Mouse (Mus musculus) monocyte, adult 59 days (primary cell): Measurements from ENCODE around the gene Arpc3. TPM values are rescaled to one million over a fixed set of nuclear protein-coding genes. Genes with fewer than 3 reads are reported as not detected.

ENCODE experiments used
- total RNA-seq, 2 experiments: library from RNA; stranded (reverse); gene quantifications; one replicate each; pipeline ENCODE4 v1.2.4; 2023

The Arpc3 gene
- 100 to 1,000 TPM; 641 to 699 TPM for total RNA-seq

DNA sequence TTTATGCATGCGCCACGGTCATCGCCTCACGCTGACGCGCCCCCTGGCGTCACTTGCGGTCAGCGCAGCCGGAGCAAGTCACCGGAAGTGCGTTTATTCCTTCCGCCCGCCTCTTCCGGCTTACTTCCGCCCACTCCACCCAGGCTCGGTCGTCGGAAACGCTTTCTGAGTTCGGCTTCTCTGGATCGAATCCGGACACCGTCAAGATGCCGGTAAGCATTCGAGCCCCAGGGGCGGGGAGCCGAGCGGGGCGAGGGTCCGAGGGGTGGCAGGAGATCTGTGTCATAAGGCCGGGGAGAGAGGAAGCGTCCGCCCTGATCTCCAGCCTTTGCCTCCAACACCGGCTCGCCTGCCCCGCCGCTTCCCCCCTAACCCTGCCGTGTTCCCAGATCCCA is at the start of gene Arpc3:
Gene Arpc3, plus strand, starts transcription at position 93 of the 395 bp plus-strand sequence.

DNA sequence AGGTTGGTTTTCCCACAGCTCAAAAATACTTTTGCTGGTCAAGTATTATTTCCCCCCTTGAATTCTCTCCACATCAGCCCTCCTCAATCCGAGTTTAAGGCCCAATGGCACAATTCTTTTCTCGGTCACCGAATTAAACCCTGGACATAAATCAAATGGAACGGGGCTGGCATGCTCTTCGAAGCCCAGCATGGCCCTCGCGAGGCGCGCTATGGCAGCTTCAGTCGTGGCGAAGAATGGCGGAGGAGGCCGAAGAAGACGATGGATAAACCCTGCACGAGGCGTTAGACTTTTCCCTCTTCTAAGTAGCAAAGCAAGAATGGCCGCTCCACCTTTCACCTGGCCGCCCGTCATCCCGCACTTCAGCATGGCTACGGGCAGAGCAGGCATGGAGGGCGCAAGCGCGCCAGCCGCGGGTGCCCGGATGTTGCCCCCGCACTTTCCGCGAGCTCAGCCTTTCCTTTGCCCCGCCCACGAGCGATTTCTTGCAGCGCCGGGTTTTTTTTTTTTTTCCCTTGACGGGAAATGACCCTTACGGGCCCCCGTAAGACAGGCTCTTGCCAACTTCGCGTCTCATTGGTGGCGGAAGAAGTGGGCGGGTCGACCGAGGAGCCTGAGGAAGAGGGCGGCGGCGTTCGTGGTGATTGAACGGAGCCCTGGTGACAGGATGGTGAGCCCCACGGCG is 37.7 kb upstream of the Arpc3 start, which contains the start of the genes Rad9b and Vps29:
Gene Rad9b, minus strand, starts transcription at position 427 of the 685 bp plus-strand sequence.
Gene Vps29, plus strand, starts transcription at position 563 of the 685 bp plus-strand sequence.

DNA sequence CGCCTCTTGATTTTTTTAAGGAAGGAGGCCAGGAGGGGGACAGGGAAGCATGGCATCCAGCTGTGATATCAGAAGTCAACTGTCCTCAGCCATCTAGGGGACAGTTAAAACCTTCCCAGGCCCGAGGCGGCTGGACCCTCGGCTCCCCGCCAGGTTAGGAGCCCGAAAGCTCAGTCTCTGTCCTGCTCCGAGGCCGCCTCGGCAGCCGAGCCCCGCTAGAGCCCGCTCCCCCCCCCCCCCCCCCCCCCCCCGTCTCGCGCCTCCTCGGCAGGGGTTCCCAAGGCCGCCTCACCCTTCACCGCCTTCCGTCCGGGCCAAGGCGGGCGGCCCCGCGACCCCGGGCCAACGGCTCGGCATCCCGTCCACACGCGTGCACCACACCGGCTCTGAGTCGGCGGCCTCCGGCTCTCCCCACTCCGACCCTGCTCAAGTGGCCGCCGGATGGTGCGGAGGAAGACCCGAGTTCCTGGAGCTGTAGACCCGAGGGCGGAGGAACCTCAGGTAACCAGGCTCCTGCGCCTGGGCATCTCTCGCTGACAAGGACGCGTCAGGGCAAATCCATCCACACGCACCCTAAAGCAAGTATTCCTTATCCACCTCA is 20.0 kb upstream of the Arpc3 start, which contains the start of gene Gpn3:
Gene Gpn3, plus strand, starts transcription at position 286 of the 601 bp plus-strand sequence.

DNA sequence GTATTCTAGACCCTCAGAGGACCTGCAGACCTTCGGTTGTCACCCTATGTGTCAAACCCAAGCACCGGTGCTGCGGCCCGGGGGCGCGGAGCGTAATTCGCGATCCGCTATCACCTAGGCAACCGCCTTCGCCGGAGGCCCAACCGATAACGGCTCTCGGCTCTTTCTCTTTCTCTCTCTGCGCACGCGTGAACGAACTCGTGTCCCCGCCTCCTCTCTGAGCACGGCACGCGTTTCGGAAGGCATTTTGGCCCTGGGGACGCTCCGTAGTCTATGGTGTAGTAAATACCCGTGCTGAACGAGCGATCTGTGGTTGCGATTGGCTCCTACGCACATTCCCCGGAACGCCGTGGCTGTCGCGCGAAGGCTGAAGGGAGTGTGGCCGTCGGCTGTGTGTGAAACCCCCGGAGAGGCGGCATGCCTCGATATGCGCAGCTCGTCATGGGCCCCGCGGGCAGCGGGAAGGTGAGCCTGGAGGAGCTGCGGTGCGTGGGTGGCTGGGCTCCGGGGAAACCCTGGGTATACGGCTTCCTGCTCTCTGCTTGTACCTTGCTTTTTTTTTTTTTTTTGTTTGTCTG is 19.4 kb upstream of the Arpc3 start, which contains the start of gene Fam216a:
Gene Fam216a, minus strand, starts transcription at position 173 of the 578 bp plus-strand sequence.

DNA sequence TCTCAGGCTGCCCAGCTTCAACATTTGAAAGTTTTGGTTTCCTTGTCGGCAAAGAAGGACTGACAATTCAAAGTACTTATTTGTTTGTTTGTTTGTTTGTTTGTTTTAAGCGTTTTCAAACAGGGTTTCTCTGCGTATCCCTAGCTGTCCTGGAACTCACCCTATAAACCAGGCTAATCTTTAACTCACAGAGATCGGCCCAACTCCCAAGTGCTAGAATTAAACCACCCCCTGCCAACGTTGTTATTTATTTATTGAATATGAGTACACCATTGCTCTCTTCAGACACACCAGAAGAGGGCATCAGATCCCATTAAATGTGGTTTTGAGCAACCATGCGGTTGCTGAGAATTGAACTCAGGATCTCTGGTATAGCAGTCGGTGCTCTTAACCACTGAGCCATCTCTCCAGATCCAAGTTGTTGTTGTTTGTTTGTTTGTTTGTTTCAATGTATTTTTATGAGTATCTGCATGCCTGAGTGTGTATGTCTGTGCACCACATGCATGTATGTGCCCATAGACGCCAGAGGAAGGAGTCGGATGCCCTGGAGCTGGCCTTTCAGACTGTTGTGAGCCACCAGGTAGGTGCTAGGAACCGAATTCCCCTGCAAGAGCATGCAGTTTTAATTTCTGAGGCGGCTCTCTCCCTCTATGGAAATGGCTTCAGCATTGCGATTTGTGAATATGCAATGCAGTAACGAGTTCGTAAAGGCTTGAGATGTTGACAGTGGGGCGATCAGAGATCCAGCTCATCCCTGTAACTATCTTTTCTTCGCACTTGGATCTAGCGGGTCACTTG is 29.8 kb downstream of the Arpc3 start, which contains the start of gene Anapc7:
Gene Anapc7, plus strand, starts transcription at position 423 of the 798 bp plus-strand sequence.

Other genes starting within 250 kb of the Arpc3 start
- gene Ppp1cc, start 233.6 kb upstream of the Arpc3 start, total RNA-seq, result 100 to 1,000 TPM; 119 to 122 TPM
- 10 to 100 TPM; 24.6 to 26.4 TPM for gene Hvcn1, start 185.1 kb upstream of the Arpc3 start, total RNA-seq
- 1 to 10 TPM; 4.6 to 5.1 TPM for gene Tctn1, start 127.4 kb upstream of the Arpc3 start, total RNA-seq
- gene Pptc7, start 107.5 kb upstream of the Arpc3 start, total RNA-seq, result 10 to 100 TPM; 23.0 to 24.8 TPM
- 1 to 10 TPM; 1.0 to 1.6 TPM for gene Rad9b, start 37.6 kb upstream of the Arpc3 start, total RNA-seq
- 10 to 100 TPM; 75.8 to 77.1 TPM for gene Vps29, start 37.5 kb upstream of the Arpc3 start, total RNA-seq
- 10 to 100 TPM; 21.4 to 23.2 TPM for gene Gpn3, start 20.0 kb upstream of the Arpc3 start, total RNA-seq
- gene Fam216a, start 19.5 kb upstream of the Arpc3 start, total RNA-seq, result 1 to 10 TPM; 3.7 to 4.6 TPM
- gene Anapc7, start 29.8 kb downstream of the Arpc3 start, total RNA-seq, result 10 to 100 TPM; 21.3 to 24.6 TPM
- gene Atp2a2, start 110.3 kb downstream of the Arpc3 start, total RNA-seq, result 100 to 1,000 TPM; 102 to 110 TPM
- 1 to 10 TPM; 1.4 to 1.6 TPM for gene Ift81, start 222.6 kb downstream of the Arpc3 start, total RNA-seq